Mouse (Mus musculus) naive thymus-derived CD4-positive, alpha-beta T cell, adult 2 months (primary cell): Measurements from ENCODE around the gene 4930404H24Rik.
"Not testable (repeated sequence)": the region's sequence is repeated elsewhere in the genome, so short reads cannot be mapped to it uniquely, and the experiment has no call there.

Experiments used
- DNase-seq: peaks from one replicate; pipeline ENCODE4 v3.0.0-alpha.2; 2011; ENCODE audit warnings: low read depth

The 4930404H24Rik gene

GRCm38 (mm10) chr2:153479486-153479885 lies 13.1 kb upstream of the 4930404H24Rik start:
- no peak for DNase-seq

GRCm38 (mm10) chr2:153481108-153481860 lies 11.3 kb upstream of the 4930404H24Rik start:
- DNase-seq = no peak

GRCm38 (mm10) chr2:153481861-153482120 lies 10.8 kb upstream of the 4930404H24Rik start:
- no peak for DNase-seq

GRCm38 (mm10) chr2:153483118-153483983 lies 9.2 kb upstream of the 4930404H24Rik start:
- DNase-seq = no peak

GRCm38 (mm10) chr2:153484071-153484470 lies 8.5 kb upstream of the 4930404H24Rik start:
- DNase-seq = no peak

- no peak for DNase-seq
Observed at GRCm38 (mm10) chr2:153490116-153490515, 2.5 kb upstream of the 4930404H24Rik start.

GRCm38 (mm10) chr2:153490940-153491339 lies 1.6 kb upstream of the 4930404H24Rik start:
- no peak for DNase-seq

GRCm38 (mm10) chr2:153491512-153492178 lies 945 bp upstream of the 4930404H24Rik start:
- DNase-seq = peak; percentile 21

GRCm38 (mm10) chr2:153492179-153492517 lies 442 bp upstream of the 4930404H24Rik start:
- peak; percentile 33 for DNase-seq

- no peak for DNase-seq
Observed at GRCm38 (mm10) chr2:153493393-153493731, 772 bp downstream of the 4930404H24Rik start.

- peak; percentile 46 for DNase-seq
Observed at GRCm38 (mm10) chr2:153493781-153494292, 1.2 kb downstream of the 4930404H24Rik start.

- DNase-seq = peak; percentile 58
Observed at GRCm38 (mm10) chr2:153494293-153494811, 1.8 kb downstream of the 4930404H24Rik start.

GRCm38 (mm10) chr2:153495391-153495790 lies 2.8 kb downstream of the 4930404H24Rik start:
- not testable (repeated sequence) for DNase-seq

- DNase-seq = peak; percentile 66
Observed at GRCm38 (mm10) chr2:153495818-153496217, 3.2 kb downstream of the 4930404H24Rik start.

- DNase-seq = no peak
Observed at GRCm38 (mm10) chr2:153496301-153496700, 3.7 kb downstream of the 4930404H24Rik start.

GRCm38 (mm10) chr2:153496898-153497297 lies 4.3 kb downstream of the 4930404H24Rik start:
- no peak for DNase-seq

GRCm38 (mm10) chr2:153499154-153499553 lies 6.6 kb downstream of the 4930404H24Rik start:
- DNase-seq = no peak

- no peak for DNase-seq
Observed at GRCm38 (mm10) chr2:153506385-153506784, 13.8 kb downstream of the 4930404H24Rik start.

- no peak for DNase-seq
Observed at GRCm38 (mm10) chr2:153507969-153508368, 15.4 kb downstream of the 4930404H24Rik start.

- DNase-seq = no peak
Observed at GRCm38 (mm10) chr2:153508405-153508804, 15.8 kb downstream of the 4930404H24Rik start.

GRCm38 (mm10) chr2:153509211-153510029 lies 16.8 kb downstream of the 4930404H24Rik start:
- DNase-seq = peak; percentile 20

GRCm38 (mm10) chr2:153510136-153510535 lies 17.5 kb downstream of the 4930404H24Rik start:
- no peak for DNase-seq
